Mouse (Mus musculus): Measurements from ENCODE around the gene Dguok.

DNA sequence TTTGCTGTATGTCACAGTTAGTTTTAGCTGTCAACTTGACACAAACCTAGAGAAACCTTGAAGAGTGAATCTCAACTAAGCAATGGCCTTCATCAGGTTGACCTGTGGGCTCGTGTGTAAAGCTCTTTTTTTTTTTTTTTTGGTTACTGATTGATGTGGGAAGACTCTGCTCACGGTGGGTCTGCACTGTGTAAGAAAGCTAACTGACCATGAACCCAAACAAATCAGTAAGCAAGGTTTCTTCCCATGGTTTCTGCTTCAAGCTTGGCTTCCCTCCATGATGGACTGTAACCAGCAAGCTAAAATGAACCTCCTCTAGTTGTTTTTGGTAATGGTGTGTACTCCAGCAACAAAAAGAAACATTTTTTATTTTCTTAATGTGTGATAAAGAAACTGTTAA is 27.6 kb downstream of the Dguok start:
- TF ChIP-seq CTCF (IDR thresholded peaks at IDR 0.05; ENCODE audit: extremely low read depth, insufficient read depth, low read length) = no peak
- TF ChIP-seq POLR2A (IDR thresholded peaks at IDR 0.05; ENCODE audit: extremely low read depth, insufficient read depth, low read length) = no peak

Data from cortical plate, adult 2 months (tissue).